In the genomic region with DNA sequence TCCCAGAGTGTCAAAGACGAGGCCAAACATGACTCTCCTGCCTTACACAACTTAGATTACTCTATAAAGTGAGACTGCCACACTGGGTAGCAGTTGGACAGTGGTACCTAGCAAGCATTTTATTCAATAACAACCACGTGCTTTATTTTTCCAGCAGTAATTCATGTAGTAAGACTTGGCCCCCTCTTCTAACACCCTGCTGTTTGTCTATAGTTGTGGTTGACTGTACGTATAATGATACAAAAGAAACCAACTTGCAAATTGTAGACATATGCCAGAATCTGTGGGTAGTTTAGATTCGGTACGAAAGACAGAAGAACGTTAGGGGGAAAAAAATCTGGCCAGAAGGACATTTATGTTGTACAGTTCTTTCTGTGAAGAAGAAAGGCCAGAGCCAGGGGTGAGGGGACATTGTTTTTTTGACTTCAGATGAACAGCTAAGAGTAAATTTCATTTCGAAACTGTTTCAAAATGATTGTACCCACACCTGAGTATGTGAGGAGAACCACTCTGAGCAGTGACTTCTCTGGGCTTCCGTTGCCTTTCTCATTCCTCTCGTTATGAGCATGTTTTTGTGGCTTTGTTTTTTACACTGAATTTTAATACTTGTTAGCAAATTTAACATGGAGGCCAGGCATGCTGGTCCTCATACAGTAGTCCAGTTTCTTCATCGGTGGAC, we compare ENCODE assay signal across 10 mouse cellular contexts.
DNase-seq lines count a peak whose midpoint lies in the region; ATAC-seq and TF ChIP-seq lines count a peak whose summit lies in the region.
"Had no signal": no experiment of that assay in that cellular context is flagged by ENCODE, and none has a peak within 500 bp of the region (broad histone marks: within the 10 kb centered on the region; RNA-seq: fewer than 3 reads in every experiment).

No protein-coding gene starts in this region.

- peak overlapping the region; percentile 61 for H3K9ac ChIP-seq in limb, embryonic 14.5 days (ENCODE audit: low read depth, low read length, severe bottlenecking)

- H3K27ac ChIP-seq in kidney, adult 2 months (ENCODE audit: insufficient read depth, low read depth, low read length), result peak overlapping the region; percentile 68
- peak overlapping the region; percentile 72 for H3K27ac ChIP-seq in limb, embryonic 14.5 days (replicated peaks; ENCODE audit: low read depth, low read length)

- peaks cover 100% of the 10 kb centered on the region for H3K79me2 ChIP-seq in C2C12 (ENCODE audit: control insufficient read depth, insufficient read depth)

- peak; percentile 65 for ATAC-seq in activated CD4-positive, CD25-positive, alpha-beta regulatory T cell, adult 4 months
- no peak for ATAC-seq in limb, embryonic 14.5 days (ENCODE audit: low FRiP score, low read depth)

- no peak for DNase-seq in kidney, adult 2 months
- DNase-seq in kidney, postnatal 10 days, result no peak
- no peak for DNase-seq in limb, embryonic 14.5 days (ENCODE audit: low spot score)
- DNase-seq in embryo, embryonic 11 days, result no peak
- DNase-seq in right cerebral cortex, adult 18-20 months, result no peak
- DNase-seq in cerebellum, adult 11 months, result no peak
- DNase-seq: kidney, adult 11 months had no signal

- no peaks in the 10 kb centered on the region for H3K27me3 ChIP-seq in kidney, adult 2 months (replicated peaks; ENCODE audit: control insufficient read depth, insufficient read depth, low read length)
- H3K27me3 ChIP-seq in C2C12 (ENCODE audit: control insufficient read depth, insufficient read depth, insufficient read length), result no peaks in the 10 kb centered on the region
- no peaks in the 10 kb centered on the region for H3K27me3 ChIP-seq in limb, embryonic 14.5 days (ENCODE audit: control insufficient read depth, insufficient read depth, low read length)
- H3K27me3 ChIP-seq: megakaryocyte, embryonic 14.5 days had no signal

- peak overlapping the region; percentile 45 for H3K4me3 ChIP-seq in kidney, adult 2 months (ENCODE audit: insufficient read depth, low read depth, low read length)
- H3K4me3 ChIP-seq in C2C12 (ENCODE audit: insufficient read depth, poor library complexity, severe bottlenecking), result peak overlapping the region; percentile 28
- H3K4me3 ChIP-seq in limb, embryonic 14.5 days (replicated peaks; ENCODE audit: low read length), result peak overlapping the region; percentile 41
- H3K4me3 ChIP-seq: megakaryocyte, embryonic 14.5 days had no signal

- WGBS in kidney, adult 2 months, result 31% methylated on average over 10 of the region's 10 CpGs
- 36% methylated on average over 10 of the region's 10 CpGs for WGBS in limb, embryonic 14.5 days

- no peak for TF ChIP-seq CTCF in kidney, adult 2 months (conservative IDR thresholded peaks at IDR 0.05; ENCODE audit: insufficient read depth, insufficient read length, low read depth, low read length)
- TF ChIP-seq CTCF in C2C12 (IDR thresholded peaks at IDR 0.05; ENCODE audit: control insufficient read depth, insufficient read depth, insufficient read length), result no peak

- TF ChIP-seq POLR2A in kidney, adult 2 months (IDR thresholded peaks at IDR 0.05; ENCODE audit: low read depth, low read length), result no peak
- TF ChIP-seq POLR2A in limb, embryonic 14.5 days (IDR thresholded peaks at IDR 0.05; ENCODE audit: borderline replicate concordance, extremely low read depth, insufficient read depth, insufficient read length), result no peak

- H3K4me1 ChIP-seq in kidney, adult 2 months (ENCODE audit: control insufficient read depth, insufficient read depth, low read length), result peaks cover 40% of the 10 kb centered on the region
- peaks cover 63% of the 10 kb centered on the region for H3K4me1 ChIP-seq in limb, embryonic 14.5 days (ENCODE audit: control insufficient read depth, insufficient read depth, low read length)

- peak overlapping the region; percentile 55 for H3K4me2 ChIP-seq in limb, embryonic 14.5 days (replicated peaks; ENCODE audit: low read depth, low read length, severe bottlenecking)

- H3K79me3 ChIP-seq in C2C12 (ENCODE audit: low read depth), result peaks cover 95% of the 10 kb centered on the region

- H3ac ChIP-seq in C2C12 (ENCODE audit: control insufficient read depth, insufficient read length, low read depth), result peak overlapping the region; percentile 53

- no peaks in the 10 kb centered on the region for H3K9me3 ChIP-seq in limb, embryonic 14.5 days (ENCODE audit: control insufficient read depth, low read length)
- H3K9me3 ChIP-seq: megakaryocyte, embryonic 14.5 days had no signal

- no peaks in the 10 kb centered on the region; the same call in none of the 2 replicates for H3K36me3 ChIP-seq in kidney, adult 2 months (ENCODE audit: control insufficient read depth, insufficient read depth, low read length)
- peaks cover 45% of the 10 kb centered on the region for H3K36me3 ChIP-seq in C2C12 (ENCODE audit: control insufficient read depth, insufficient read depth)
- peaks cover 11% of the 10 kb centered on the region for H3K36me3 ChIP-seq in limb, embryonic 14.5 days (ENCODE audit: control insufficient read depth, insufficient read depth, low read length)

TF ChIP-seq in C2C12, 6 proteins besides CTCF, POLR2A, EP300 and RAD21:
- no peak for TF ChIP-seq FOSL1 (IDR thresholded peaks at IDR 0.05; ENCODE audit: insufficient read depth, low read length, poor library complexity, severe bottlenecking)
- TF ChIP-seq USF1 (IDR thresholded peaks at IDR 0.05; ENCODE audit: low read depth), result no peak
- TF ChIP-seq MYOG (IDR thresholded peaks at IDR 0.05; ENCODE audit: control insufficient read depth, extremely low read depth, insufficient read length), result no peak
- no peak for TF ChIP-seq CEBPB (IDR thresholded peaks at IDR 0.05; ENCODE audit: low read depth)
- TF ChIP-seq MYOD1 (IDR thresholded peaks at IDR 0.05; ENCODE audit: control insufficient read depth, insufficient read length, low read depth), result no peak
TF ChIP-seq in C2C12: peak in this region for 0.
